Mouse (Mus musculus) erythroblast, embryonic 14.5 days (primary cell): ENCODE measurements around the gene E2f2.

ENCODE experiments used
- GATA1 ChIP-seq: IDR thresholded peaks from 2 replicates; pipeline ENCODE4 v1.6.1; 2012; ENCODE audit warnings: low read length, inconsistent platforms, mixed read lengths
- TAL1 ChIP-seq: IDR thresholded peaks from 3 replicates; pipeline ENCODE4 v1.6.1; 2012; ENCODE audit warnings: low read length, inconsistent platforms, mixed read lengths

GRCm38 (mm10) chr4:136242728-136243127 is 70.5 kb downstream of the E2f2 start:
- TF ChIP-seq GATA1 = no peak
- no peak for TF ChIP-seq TAL1
